Mouse (Mus musculus): ENCODE measurements around the gene Tek. TPM values are rescaled to one million over a fixed set of nuclear protein-coding genes. Genes with fewer than 3 reads are reported as not detected.

Gene Tek
- total and polyA plus RNA-seq, 3 experiments: 0.28 to 0.58 TPM; not detected in 1

DNA sequence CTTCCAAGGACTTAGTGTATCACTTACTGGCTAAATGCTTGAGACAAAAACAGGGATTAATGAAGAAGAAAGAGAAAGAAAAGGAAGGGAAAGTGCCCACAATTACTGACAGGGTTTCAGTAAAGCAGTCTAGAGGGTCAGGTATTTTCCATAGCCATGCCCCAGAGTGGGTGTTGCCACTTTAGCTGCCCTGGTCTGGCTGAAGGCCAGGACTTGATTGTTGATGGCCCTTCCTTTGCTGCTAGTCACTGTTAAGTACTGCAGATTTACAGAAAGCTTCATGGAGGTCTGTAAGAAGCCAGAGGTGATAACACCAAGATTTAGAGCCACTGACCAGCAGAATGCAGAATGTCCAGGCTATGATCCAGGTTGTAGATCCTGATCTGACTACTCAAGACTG, 6.4 kb upstream of the Tek start:
- H3K9ac ChIP-seq (ENCODE audit: control insufficient read depth, low read depth, low read length, poor library complexity, severe bottlenecking): no peak overlapping the region
- no peak for DNase-seq (ENCODE audit: low read depth, low spot score)
- no peaks in the 10 kb centered on the region for H3K79me2 ChIP-seq (ENCODE audit: control insufficient read depth, insufficient read depth, low read length, poor library complexity)

GRCm38 (mm10) chr4:94737326-94738295, 1.5 kb upstream of the Tek start:
- no peaks in the 10 kb centered on the region for H3K79me2 ChIP-seq (ENCODE audit: control insufficient read depth, insufficient read depth, low read length, poor library complexity)
- H3K9ac ChIP-seq (ENCODE audit: control insufficient read depth, low read depth, low read length, poor library complexity, severe bottlenecking): no peak overlapping the region

More for the DNA sequence above, 6.4 kb upstream of the Tek start:
- no peaks in the 10 kb centered on the region for H3K9me3 ChIP-seq (replicated peaks; ENCODE audit: insufficient read depth, low read length)
- 0 out of 4 replicates have a peak, but pooled peaks cover 0 to under 1% of the 10 kb centered on the region in 2 experiments for H3K4me1 ChIP-seq (ENCODE audit: control insufficient read depth in 1 of 2, insufficient read depth in 2 of 2, low read length in 2 of 2)
- H3K27me3 ChIP-seq (ENCODE audit: control insufficient read depth in 1 of 2, insufficient read depth in 2 of 2, low read length in 2 of 2): no peaks in the 10 kb centered on the region
- no peak overlapping the region for H3K4me3 ChIP-seq (ENCODE audit: control insufficient read depth in 1 of 2, insufficient read depth in 1 of 2, low read depth in 2 of 2, low read length in 2 of 2)
- no peak overlapping the region for H3K27ac ChIP-seq (ENCODE audit: control insufficient read depth, low read depth, low read length)
- TF ChIP-seq KAT2A (conservative IDR thresholded peaks at IDR 0.05; ENCODE audit: low read depth, low read length): no peak
- no peak for TF ChIP-seq MEF2A (IDR thresholded peaks at IDR 0.05; ENCODE audit: extremely low read depth, insufficient replicate concordance, low read depth, low read length, poor library complexity, severe bottlenecking)
- no peak for TF ChIP-seq ZMIZ1 (IDR thresholded peaks at IDR 0.05; ENCODE audit: low read depth, low read length)
- no peak for TF ChIP-seq HCFC1 (IDR thresholded peaks at IDR 0.05; ENCODE audit: low read depth, low read length)
- no peak for TF ChIP-seq MAX (IDR thresholded peaks at IDR 0.05; ENCODE audit: low read length)
- TF ChIP-seq RAD21 (IDR thresholded peaks at IDR 0.05; ENCODE audit: low read depth, low read length): no peak
- TF ChIP-seq ZKSCAN1 (IDR thresholded peaks at IDR 0.05; ENCODE audit: low read depth, low read length): no peak
- TF ChIP-seq SIN3A (IDR thresholded peaks at IDR 0.05; ENCODE audit: low read length): no peak
- TF ChIP-seq E2F4 (IDR thresholded peaks at IDR 0.05; ENCODE audit: borderline replicate concordance, low read depth, low read length): no peak
- no peak for TF ChIP-seq TCF12 (IDR thresholded peaks at IDR 0.05; ENCODE audit: low read depth, low read length)
- TF ChIP-seq JUND (IDR thresholded peaks at IDR 0.05; ENCODE audit: low read depth, low read length): no peak
- TF ChIP-seq USF2 (IDR thresholded peaks at IDR 0.05; ENCODE audit: borderline replicate concordance in 1 of 2, insufficient read depth in 1 of 2, low read depth in 1 of 2, low read length in 2 of 2): no peak
- TF ChIP-seq ZNF384 (IDR thresholded peaks at IDR 0.05; ENCODE audit: low read depth, low read length): no peak
- no peak for TF ChIP-seq TBP (IDR thresholded peaks at IDR 0.05; ENCODE audit: low read depth, low read length)
- TF ChIP-seq EP300 (IDR thresholded peaks at IDR 0.05; ENCODE audit: low read depth in 1 of 2, low read length in 2 of 2): no peak
- TF ChIP-seq RCOR1 (IDR thresholded peaks at IDR 0.05; ENCODE audit: low read depth, low read length): no peak
- no peak for TF ChIP-seq NRF1 (IDR thresholded peaks at IDR 0.05; ENCODE audit: insufficient read depth, low read depth, low read length, poor library complexity, severe bottlenecking)
- TF ChIP-seq CHD1 (IDR thresholded peaks at IDR 0.05; ENCODE audit: low read depth, low read length): no peak
- H3K36me3 ChIP-seq (ENCODE audit: control insufficient read depth in 1 of 2, insufficient read depth in 2 of 2, low read length in 2 of 2): no peaks in the 10 kb centered on the region

More at GRCm38 (mm10) chr4:94737326-94738295, 1.5 kb upstream of the Tek start:
- no peak for DNase-seq (ENCODE audit: low read depth, low spot score)
- H3K9me3 ChIP-seq (replicated peaks; ENCODE audit: insufficient read depth, low read length): no peaks in the 10 kb centered on the region
- peaks cover 0 to 2% of the 10 kb centered on the region in 2 experiments; a peak in 1 of 4 replicates for H3K27me3 ChIP-seq (ENCODE audit: control insufficient read depth in 1 of 2, insufficient read depth in 2 of 2, low read length in 2 of 2)
- peaks cover 0 to 2% of the 10 kb centered on the region in 2 experiments; a peak in 2 of 4 replicates for H3K4me1 ChIP-seq (ENCODE audit: control insufficient read depth in 1 of 2, insufficient read depth in 2 of 2, low read length in 2 of 2)
- no peak for TF ChIP-seq ZNF384 (IDR thresholded peaks at IDR 0.05; ENCODE audit: low read depth, low read length)
- no peak for TF ChIP-seq USF2 (IDR thresholded peaks at IDR 0.05; ENCODE audit: borderline replicate concordance in 1 of 2, insufficient read depth in 1 of 2, low read depth in 1 of 2, low read length in 2 of 2)
- TF ChIP-seq MAFK (IDR thresholded peaks at IDR 0.05; ENCODE audit: borderline replicate concordance, low read depth, low read length): no peak
- no peak for TF ChIP-seq POLR2AphosphoS2 (IDR thresholded peaks at IDR 0.05; ENCODE audit: low read length)
- TF ChIP-seq POLR2A (IDR thresholded peaks at IDR 0.05; ENCODE audit: control insufficient read depth in 1 of 2, insufficient read depth in 1 of 2, low read depth in 1 of 2, low read length in 2 of 2, poor library complexity in 1 of 2): no peak
- TF ChIP-seq JUND (IDR thresholded peaks at IDR 0.05; ENCODE audit: low read depth, low read length): no peak
- no peak for TF ChIP-seq TBP (IDR thresholded peaks at IDR 0.05; ENCODE audit: low read depth, low read length)
- TF ChIP-seq MAZ (IDR thresholded peaks at IDR 0.05; ENCODE audit: low read depth, low read length): no peak
- no peak for TF ChIP-seq ETS1 (IDR thresholded peaks at IDR 0.05; ENCODE audit: low read depth, low read length)
- TF ChIP-seq MYC (IDR thresholded peaks at IDR 0.05; ENCODE audit: low read depth, low read length): no peak
- no peak for TF ChIP-seq ZKSCAN1 (IDR thresholded peaks at IDR 0.05; ENCODE audit: low read depth, low read length)
- no peak overlapping the region for H3K27ac ChIP-seq (ENCODE audit: control insufficient read depth, low read depth, low read length)
- H3K36me3 ChIP-seq (ENCODE audit: control insufficient read depth in 1 of 2, insufficient read depth in 2 of 2, low read length in 2 of 2): no peaks in the 10 kb centered on the region
- H3K4me3 ChIP-seq (ENCODE audit: control insufficient read depth in 1 of 2, insufficient read depth in 1 of 2, low read depth in 2 of 2, low read length in 2 of 2): no peak overlapping the region
